Mouse (Mus musculus) hindbrain, embryonic 14.5 days (tissue): Measurements from ENCODE around the gene Slc5a8. TPM values are rescaled to one million over a fixed set of nuclear protein-coding genes. Genes with fewer than 3 reads are reported as not detected.

ENCODE experiments used
- ATAC-seq: fragments of 200-750 bp; cut with Nextera tagmentation; 2 replicates; pipeline ENCODE4 v1.8.0; 2017; ENCODE audit warnings: moderate number of reproducible peaks, mild to moderate bottlenecking, moderate TSS enrichment, moderate library complexity; ENCODE audit not compliant: low FRiP score
- DNase-seq: peaks from one replicate; pipeline ENCODE4 v3.0.0-alpha.2; 2015; ENCODE audit warnings: low spot score
- H3K27ac ChIP-seq: fragments of 300-500 bp; sonication (generic); 2 replicates; pipeline ENCODE4 v1.5.1; 2014; ENCODE audit warnings: mild to moderate bottlenecking, moderate library complexity
- H3K27me3 ChIP-seq: fragments of 300-500 bp; sonication (generic); 2 replicates; pipeline ENCODE4 v1.6.1; 2014; ENCODE audit warnings: mild to moderate bottlenecking, low read length, mixed read lengths; ENCODE audit not compliant: control insufficient read depth, insufficient read depth
- H3K36me3 ChIP-seq: fragments of 300-500 bp; sonication (generic); replicated peaks from 2 replicates; pipeline ENCODE4 v1.6.1; 2014; ENCODE audit not compliant: control insufficient read depth, insufficient read depth
- H3K4me1 ChIP-seq: fragments of 300-500 bp; sonication (generic); replicated peaks from 2 replicates; pipeline ENCODE4 v1.6.1; 2014; ENCODE audit warnings: antibody characterized with exemption, low read length, mixed read lengths; ENCODE audit not compliant: control insufficient read depth, insufficient read depth
- H3K4me2 ChIP-seq: fragments of 300-500 bp; sonication (generic); replicated peaks from 2 replicates; pipeline ENCODE4 v1.6.1; 2014; ENCODE audit warnings: mild to moderate bottlenecking, moderate library complexity
- H3K4me3 ChIP-seq: fragments of 300-500 bp; sonication (generic); replicated peaks from 2 replicates; pipeline ENCODE4 v1.5.1; 2014; ENCODE audit warnings: mild to moderate bottlenecking, low read length
- H3K9ac ChIP-seq: fragments of 300-500 bp; sonication (generic); 2 replicates; pipeline ENCODE4 v1.6.1; 2014
- H3K9me3 ChIP-seq: fragments of 300-500 bp; sonication (generic); 2 replicates; pipeline ENCODE4 v1.6.1; 2016; ENCODE audit warnings: low read length; ENCODE audit not compliant: control insufficient read depth
- WGBS: fragments of 180-500 bp; shearing (Covaris S2); extraction: QIAGEN DNeasy Blood & Tissue Kit; methylation state at CpG from one replicate; pipeline ENCODE4 v1.1.7; 2014; 5-methylcytosine and 5-hydroxymethylcytosine counted together
- polyA plus RNA-seq: library from polyadenylated mRNA; unstranded; fragments of >200 nt; fragmentation: Nextera tagmentation; extraction: Ambion mirVana; gene quantifications from 2 replicates; pipeline ENCODE4 v1.2.1, GENCODE M21; 2014

The Slc5a8 gene
- polyA plus RNA-seq, 1 experiment from 2014 or later = 0.04 TPM

- Histone ChIP-seq H3K4me2 (no peak overlapping the region), H3K9me3 (no peaks in the 10 kb centered on the region), H3K27ac (no peak overlapping the region), H3K36me3 (no peaks in the 10 kb centered on the region), H3K4me1 (no peaks in the 10 kb centered on the region), H3K4me3 (no peak overlapping the region), H3K27me3 (no peaks in the 10 kb centered on the region), H3K9ac (no peak overlapping the region)
- WGBS = 86% methylated on average over 5 of the region's 5 CpGs
- ATAC-seq (no peak), DNase-seq (no peak)
These were observed 75.0 kb downstream of the Slc5a8 start for GRCm38 (mm10) chr10:88960791-88961190.

DNA sequence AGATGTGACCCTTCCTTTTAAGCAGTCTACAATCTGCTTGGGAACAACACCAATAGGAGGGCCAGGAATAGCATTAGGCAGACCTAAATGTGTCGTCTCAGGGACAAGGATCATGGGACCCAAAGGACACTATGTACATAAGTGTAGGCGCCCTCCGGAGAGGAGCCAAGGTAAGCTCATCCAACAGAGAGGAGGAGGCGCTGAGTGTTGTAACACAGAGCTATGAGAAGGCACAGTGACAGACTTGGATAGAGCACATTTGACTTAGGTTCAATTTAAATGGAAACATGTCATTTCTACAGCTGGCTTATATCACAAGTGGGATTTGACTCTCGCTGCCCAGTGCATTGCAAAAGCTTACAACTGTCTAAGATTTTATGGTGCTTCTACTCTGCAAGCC is 82.8 kb downstream of the Slc5a8 start:
- Histone ChIP-seq H3K9me3 (no peaks in the 10 kb centered on the region), H3K4me2 (no peak overlapping the region), H3K27ac (no peak overlapping the region), H3K9ac (no peak overlapping the region), H3K27me3 (no peaks in the 10 kb centered on the region), H3K4me1 (no peaks in the 10 kb centered on the region), H3K36me3 (no peaks in the 10 kb centered on the region), H3K4me3 (no peak overlapping the region)
- 93% methylated on average over 5 of the region's 5 CpGs for WGBS
- no peak for ATAC-seq
- DNase-seq = no peak

GRCm38 (mm10) chr10:88970951-88971725 is 85.3 kb downstream of the Slc5a8 start:
- H3K4me2 ChIP-seq = no peak overlapping the region
- no peak overlapping the region for H3K4me3 ChIP-seq
- no peaks in the 10 kb centered on the region for H3K9me3 ChIP-seq
- H3K9ac ChIP-seq = no peak overlapping the region
- ATAC-seq = no peak
- H3K4me1 ChIP-seq = no peaks in the 10 kb centered on the region
- DNase-seq = no peak
- H3K27me3 ChIP-seq = no peaks in the 10 kb centered on the region
- WGBS = 89% methylated on average over 7 of the region's 7 CpGs
- H3K27ac ChIP-seq = no peak overlapping the region
- H3K36me3 ChIP-seq = no peaks in the 10 kb centered on the region

GRCm38 (mm10) chr10:88978932-88979331 is 93.1 kb downstream of the Slc5a8 start:
- no peaks in the 10 kb centered on the region for H3K27me3 ChIP-seq
- H3K27ac ChIP-seq = no peak overlapping the region
- 60% methylated on average over 6 of the region's 6 CpGs for WGBS
- no peak overlapping the region for H3K4me2 ChIP-seq
- H3K9ac ChIP-seq = no peak overlapping the region
- no peaks in the 10 kb centered on the region for H3K4me1 ChIP-seq
- H3K36me3 ChIP-seq = no peaks in the 10 kb centered on the region
- ATAC-seq (no peak), DNase-seq (no peak)
- no peak overlapping the region for H3K4me3 ChIP-seq
- H3K9me3 ChIP-seq = no peaks in the 10 kb centered on the region

Other genes with a start within 250 kb of the Slc5a8 start
- 0.17 TPM in 1 of 2 replicates, not detected in the other for gene Spic, start 201.0 kb upstream of the Slc5a8 start, polyA plus RNA-seq
- gene Arl1, start 155.1 kb upstream of the Slc5a8 start, polyA plus RNA-seq = 153 and 166 TPM in 2 replicates
- gene Utp20, start 59.2 kb upstream of the Slc5a8 start, polyA plus RNA-seq = 8.5 and 11.7 TPM in 2 replicates